Mouse (Mus musculus) bone marrow macrophage, adult 2 months (primary cell): ENCODE data around the gene Supt6.

ENCODE experiments used
- CTCF ChIP-seq: IDR thresholded peaks from 2 replicates; pipeline ENCODE4 v1.5.1; 2012; ENCODE audit warnings: low read depth, mild to moderate bottlenecking, low read length, moderate library complexity
- POLR2A ChIP-seq: IDR thresholded peaks from 2 replicates; pipeline ENCODE4 v1.6.1; 2012; ENCODE audit warnings: mild to moderate bottlenecking, low read depth, low read length, borderline replicate concordance

DNA sequence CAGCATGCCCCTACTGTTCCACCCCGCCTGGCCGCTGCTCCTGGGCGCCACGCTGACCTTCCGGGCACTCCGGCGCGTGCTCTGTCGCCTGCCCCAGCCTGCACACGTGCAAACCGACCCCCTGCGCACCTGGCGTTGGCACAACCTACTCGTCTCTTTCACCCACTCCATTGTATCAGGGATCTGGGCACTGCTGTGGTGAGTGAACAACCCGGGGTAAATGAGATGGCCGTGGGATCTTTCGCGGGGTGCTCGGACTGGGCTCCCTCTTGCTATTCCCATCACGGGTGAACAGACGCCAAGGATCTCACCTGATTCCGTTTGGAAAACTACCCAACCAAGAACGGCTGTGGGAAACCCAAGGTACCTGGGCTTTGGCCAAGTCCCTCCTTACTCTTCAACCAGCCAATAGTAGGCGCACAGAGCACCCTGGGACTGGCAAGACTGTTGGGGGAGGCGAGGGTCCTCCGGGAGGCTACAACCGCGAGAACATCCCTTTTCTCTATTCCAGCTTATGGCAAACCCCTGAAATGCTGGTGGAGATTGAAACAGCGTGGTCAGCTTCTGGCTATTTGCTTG, 66.8 kb downstream of the Supt6 start:
- no peak for TF ChIP-seq CTCF
- TF ChIP-seq POLR2A, result no peak
